Mouse (Mus musculus) testis, adult 2 months (tissue): Measurements from ENCODE around the gene Rab1a.

Source experiments
- CTCF ChIP-seq: fragments of 200-500 bp; IDR thresholded peaks from 2 replicates; pipeline ENCODE4 v1.5.1; 2012; ENCODE audit warnings: low read depth, mild to moderate bottlenecking, inconsistent platforms, low read length, moderate library complexity; ENCODE audit not compliant: control insufficient read depth, insufficient read depth, insufficient replicate concordance
- POLR2A ChIP-seq: fragments of 200-500 bp; IDR thresholded peaks from 2 replicates; pipeline ENCODE4 v1.6.1; 2012; ENCODE audit warnings: low read depth, mild to moderate bottlenecking, inconsistent platforms, low read length, moderate library complexity; ENCODE audit not compliant: control insufficient read depth

- TF ChIP-seq CTCF (no peak), POLR2A (no peak)
Measured at GRCm38 (mm10) chr11:20225938-20226337, 24.7 kb downstream of the Rab1a start.
